Mouse (Mus musculus) intestine, embryonic 15.5 days (tissue): ENCODE measurements around the gene Aimp1. TPM values are rescaled to one million over a fixed set of nuclear protein-coding genes. Genes with fewer than 3 reads are reported as not detected.

Experiments used
- ATAC-seq: fragments of 200-750 bp; cut with Nextera tagmentation; 2 replicates; pipeline ENCODE4 v1.8.0; 2017; ENCODE audit warnings: moderate TSS enrichment, moderate library complexity
- H3K27ac ChIP-seq: fragments of 300-500 bp; sonication (generic); 2 replicates; pipeline ENCODE4 v1.5.1; 2015; ENCODE audit warnings: mild to moderate bottlenecking, inconsistent platforms
- H3K27me3 ChIP-seq: fragments of 300-500 bp; sonication (generic); replicated peaks from 2 replicates; pipeline ENCODE4 v1.6.1; 2015; ENCODE audit warnings: inconsistent platforms
- H3K36me3 ChIP-seq: fragments of 300-500 bp; sonication (generic); 2 replicates; pipeline ENCODE4 v1.6.1; 2015; ENCODE audit warnings: inconsistent platforms
- H3K4me1 ChIP-seq: fragments of 300-500 bp; sonication (generic); replicated peaks from 2 replicates; pipeline ENCODE4 v1.6.1; 2015; ENCODE audit warnings: inconsistent platforms
- H3K4me2 ChIP-seq: fragments of 300-500 bp; sonication (generic); replicated peaks from 2 replicates; pipeline ENCODE4 v1.6.1; 2015; ENCODE audit warnings: mild to moderate bottlenecking, inconsistent platforms
- H3K4me3 ChIP-seq: fragments of 300-500 bp; sonication (generic); replicated peaks from 2 replicates; pipeline ENCODE4 v1.5.1; 2015; ENCODE audit warnings: inconsistent platforms
- H3K9ac ChIP-seq: fragments of 300-500 bp; sonication (generic); 2 replicates; pipeline ENCODE4 v1.6.1; 2015; ENCODE audit warnings: inconsistent platforms
- H3K9me3 ChIP-seq: fragments of 300-500 bp; sonication (generic); 2 replicates; pipeline ENCODE4 v1.6.1; 2016; ENCODE audit warnings: inconsistent platforms
- WGBS: fragments of 180-500 bp; shearing (Covaris S2); methylation state at CpG from one replicate; pipeline ENCODE4 v1.1.7; 2015; 5-methylcytosine and 5-hydroxymethylcytosine counted together
- polyA plus RNA-seq: library from polyadenylated mRNA; unstranded; fragments of >200 nt; fragmentation: Nextera tagmentation; extraction: Ambion mirVana; gene quantifications from 2 replicates; pipeline ENCODE4 v1.2.1, GENCODE M21; 2015

Gene Aimp1
- 70.4 and 72.4 TPM in 2 replicates for polyA plus RNA-seq

GRCm38 (mm10) chr3:132684231-132684928 lies at the start of gene Aimp1:
Gene Aimp1 (minus strand): TSS chr3:132684370.
- Histone ChIP-seq H3K4me1 (peaks cover 4% of the 10 kb centered on the region), H3K9ac (peak within 1 kb of the TSS; percentile 80), H3K4me3 (peak within 1 kb of the TSS; percentile 79), H3K27ac (peak within 1 kb of the TSS; percentile 92), H3K4me2 (peak within 1 kb of the TSS; percentile 53), H3K9me3 (no peaks in the 10 kb centered on the region), H3K36me3 (no peaks in the 10 kb centered on the region), H3K27me3 (no peaks in the 10 kb centered on the region)
- ATAC-seq = no peak
- 1% methylated on average over 27 of the region's 27 CpGs for WGBS

- H3K9ac ChIP-seq = no peak overlapping the region
- ATAC-seq = no peak
- no peak overlapping the region for H3K4me2 ChIP-seq
- no peaks in the 10 kb centered on the region for H3K27me3 ChIP-seq
- H3K36me3 ChIP-seq = 0 out of 2 replicates have a peak, but pooled peaks cover 3% of the 10 kb centered on the region
- H3K4me1 ChIP-seq = no peaks in the 10 kb centered on the region
- 90% methylated on average over 3 of the region's 3 CpGs for WGBS
- H3K4me3 ChIP-seq = no peak overlapping the region
- no peak overlapping the region for H3K27ac ChIP-seq
- H3K9me3 ChIP-seq = no peaks in the 10 kb centered on the region
Observed at GRCm38 (mm10) chr3:132724326-132724725, 40.2 kb upstream of the Aimp1 start.

- H3K4me3 ChIP-seq = no peak overlapping the region
- no peak overlapping the region for H3K4me2 ChIP-seq
- H3K9me3 ChIP-seq = no peaks in the 10 kb centered on the region
- no peaks in the 10 kb centered on the region for H3K36me3 ChIP-seq
- ATAC-seq = no peak
- H3K4me1 ChIP-seq = no peaks in the 10 kb centered on the region
- H3K27ac ChIP-seq = no peak overlapping the region
- no peak overlapping the region for H3K9ac ChIP-seq
- H3K27me3 ChIP-seq = no peaks in the 10 kb centered on the region
- WGBS = 89% methylated on average over 4 of the region's 4 CpGs
Observed at GRCm38 (mm10) chr3:132717316-132717715, 33.1 kb upstream of the Aimp1 start.

GRCm38 (mm10) chr3:132713913-132714312 lies 29.7 kb upstream of the Aimp1 start:
- Histone ChIP-seq H3K36me3 (no peaks in the 10 kb centered on the region), H3K9ac (no peak overlapping the region), H3K4me1 (no peaks in the 10 kb centered on the region), H3K27ac (no peak overlapping the region), H3K4me2 (no peak overlapping the region), H3K27me3 (no peaks in the 10 kb centered on the region), H3K9me3 (no peaks in the 10 kb centered on the region), H3K4me3 (no peak overlapping the region)
- 43% methylated on average over 5 of the region's 5 CpGs for WGBS
- no peak for ATAC-seq

GRCm38 (mm10) chr3:132706977-132707376 lies 22.8 kb upstream of the Aimp1 start:
- Histone ChIP-seq H3K27ac (no peak overlapping the region), H3K9me3 (no peaks in the 10 kb centered on the region), H3K27me3 (no peaks in the 10 kb centered on the region), H3K36me3 (no peaks in the 10 kb centered on the region), H3K4me3 (no peak overlapping the region), H3K4me2 (no peak overlapping the region), H3K9ac (no peak overlapping the region), H3K4me1 (no peaks in the 10 kb centered on the region)
- 86% methylated on average over 4 of the region's 4 CpGs for WGBS
- ATAC-seq = no peak

- 83% methylated on average over 3 of the region's 3 CpGs for WGBS
- Histone ChIP-seq H3K9ac (no peak overlapping the region), H3K36me3 (no peaks in the 10 kb centered on the region), H3K9me3 (no peaks in the 10 kb centered on the region), H3K27me3 (no peaks in the 10 kb centered on the region), H3K4me1 (no peaks in the 10 kb centered on the region), H3K4me3 (no peak overlapping the region), H3K4me2 (no peak overlapping the region), H3K27ac (no peak overlapping the region)
- no peak for ATAC-seq
Observed at GRCm38 (mm10) chr3:132704216-132704615, 20.0 kb upstream of the Aimp1 start.

GRCm38 (mm10) chr3:132701368-132701767 lies 17.2 kb upstream of the Aimp1 start:
- Histone ChIP-seq H3K9me3 (no peaks in the 10 kb centered on the region), H3K9ac (no peak overlapping the region), H3K36me3 (no peaks in the 10 kb centered on the region), H3K4me1 (no peaks in the 10 kb centered on the region), H3K4me2 (no peak overlapping the region), H3K27ac (no peak overlapping the region), H3K27me3 (no peaks in the 10 kb centered on the region), H3K4me3 (no peak overlapping the region)
- whole genome bisulfite sequencing = 68% methylated on average over 3 of the region's 3 CpGs
- ATAC-seq = no peak; the same call in 1 of the 2 replicates

GRCm38 (mm10) chr3:132683447-132684230 lies 531 bp downstream of the Aimp1 start, which contains the start of gene Tbck:
Gene Tbck (plus strand): TSS chr3:132684144.
- WGBS = under 1% methylated on average over 42 of the region's 42 CpGs
- H3K4me2 ChIP-seq = peak within 1 kb of the TSS; percentile 53
- peak; percentile 99 for ATAC-seq
- H3K27me3 ChIP-seq = no peaks in the 10 kb centered on the region
- peak within 1 kb of the TSS; percentile 79 for H3K4me3 ChIP-seq
- H3K4me1 ChIP-seq = peaks cover 4% of the 10 kb centered on the region
- H3K36me3 ChIP-seq = no peaks in the 10 kb centered on the region
- peak within 1 kb of the TSS; percentile 80 for H3K9ac ChIP-seq
- peak within 1 kb of the TSS; percentile 92 for H3K27ac ChIP-seq
- no peaks in the 10 kb centered on the region for H3K9me3 ChIP-seq

- 62% methylated on average over 2 of the region's 2 CpGs for WGBS
- H3K27me3 ChIP-seq = no peaks in the 10 kb centered on the region
- H3K4me2 ChIP-seq = no peak overlapping the region
- H3K4me1 ChIP-seq = peaks cover 1% of the 10 kb centered on the region
- no peak overlapping the region for H3K4me3 ChIP-seq
- no peak overlapping the region for H3K27ac ChIP-seq
- ATAC-seq = peak; percentile 77
- H3K9me3 ChIP-seq = no peaks in the 10 kb centered on the region
- H3K36me3 ChIP-seq = peaks cover 4% of the 10 kb centered on the region; the same call in 1 of the 2 replicates
- H3K9ac ChIP-seq = no peak overlapping the region
Observed at GRCm38 (mm10) chr3:132677494-132677893, 6.7 kb downstream of the Aimp1 start.

GRCm38 (mm10) chr3:132655955-132656354 lies 28.2 kb downstream of the Aimp1 start:
- Histone ChIP-seq H3K9me3 (no peaks in the 10 kb centered on the region), H3K27ac (no peak overlapping the region), H3K9ac (no peak overlapping the region), H3K4me1 (no peaks in the 10 kb centered on the region), H3K27me3 (no peaks in the 10 kb centered on the region), H3K4me3 (no peak overlapping the region), H3K36me3 (peaks cover 13% of the 10 kb centered on the region), H3K4me2 (no peak overlapping the region)
- no peak for ATAC-seq
- WGBS = 84% methylated on average over 2 of the region's 2 CpGs

GRCm38 (mm10) chr3:132653959-132654358 lies 30.2 kb downstream of the Aimp1 start:
- Histone ChIP-seq H3K9ac (no peak overlapping the region), H3K4me3 (no peak overlapping the region), H3K4me2 (no peak overlapping the region), H3K9me3 (no peaks in the 10 kb centered on the region), H3K27ac (no peak overlapping the region), H3K4me1 (no peaks in the 10 kb centered on the region), H3K27me3 (no peaks in the 10 kb centered on the region), H3K36me3 (peaks cover 2% of the 10 kb centered on the region; the same call in 1 of the 2 replicates)
- no peak for ATAC-seq
- 89% methylated on average over 7 of the region's 7 CpGs for WGBS

GRCm38 (mm10) chr3:132651776-132652175 lies 32.4 kb downstream of the Aimp1 start:
- no peak overlapping the region for H3K4me3 ChIP-seq
- no peaks in the 10 kb centered on the region for H3K27me3 ChIP-seq
- WGBS = 51% methylated on average over 3 of the region's 3 CpGs
- 0 out of 2 replicates have a peak, but pooled peaks have one; percentile 45 for ATAC-seq
- no peaks in the 10 kb centered on the region for H3K4me1 ChIP-seq
- H3K36me3 ChIP-seq = no peaks in the 10 kb centered on the region
- H3K4me2 ChIP-seq = no peak overlapping the region
- H3K9me3 ChIP-seq = no peaks in the 10 kb centered on the region
- H3K9ac ChIP-seq = no peak overlapping the region
- H3K27ac ChIP-seq = no peak overlapping the region
